Mouse (Mus musculus) hindbrain, postnatal 0 days (tissue): ENCODE data around the gene Olfr281. TPM values are rescaled to one million over a fixed set of nuclear protein-coding genes. Genes with fewer than 3 reads are reported as not detected.
"Not testable (repeated sequence)": the region's sequence is repeated elsewhere in the genome, so short reads cannot be mapped to it uniquely, and the experiment has no call there.

Experiments
- ATAC-seq: fragments of 200-750 bp; cut with Nextera tagmentation; 2 replicates; pipeline ENCODE4 v1.8.0; 2017; ENCODE audit warnings: mild to moderate bottlenecking, moderate TSS enrichment, moderate library complexity
- DNase-seq: peaks from one replicate; pipeline ENCODE4 v3.0.0-alpha.2; 2015; ENCODE audit warnings: low spot score
- H3K27ac ChIP-seq: fragments of 300-500 bp; sonication (generic); 2 replicates; pipeline ENCODE4 v1.5.1; 2014; ENCODE audit warnings: mild to moderate bottlenecking
- H3K27me3 ChIP-seq: fragments of 300-500 bp; sonication (generic); 2 replicates; pipeline ENCODE4 v1.6.1; 2014; ENCODE audit warnings: low read length, mixed read lengths; ENCODE audit not compliant: insufficient read depth
- H3K36me3 ChIP-seq: fragments of 300-500 bp; sonication (generic); 2 replicates; pipeline ENCODE4 v1.6.1; 2014; ENCODE audit warnings: low read length, mixed read lengths; ENCODE audit not compliant: insufficient read depth
- H3K4me1 ChIP-seq: fragments of 300-500 bp; sonication (generic); 2 replicates; pipeline ENCODE4 v1.6.1; 2014; ENCODE audit warnings: antibody characterized with exemption, low read length, mixed read lengths; ENCODE audit not compliant: insufficient read depth
- H3K4me2 ChIP-seq: fragments of 300-500 bp; sonication (generic); 2 replicates; pipeline ENCODE4 v1.6.1; 2014; ENCODE audit warnings: low read depth, mild to moderate bottlenecking, low read length, moderate library complexity, mixed read lengths
- H3K4me3 ChIP-seq: fragments of 300-500 bp; sonication (generic); 2 replicates; pipeline ENCODE4 v1.5.1; 2014; ENCODE audit warnings: low read length
- H3K9ac ChIP-seq: fragments of 300-500 bp; sonication (generic); replicated peaks from 2 replicates; pipeline ENCODE4 v1.6.1; 2014; ENCODE audit warnings: mild to moderate bottlenecking, low read length, moderate library complexity, mixed read lengths
- H3K9me3 ChIP-seq: fragments of 300-500 bp; sonication (generic); 2 replicates; pipeline ENCODE4 v1.6.1; 2016; ENCODE audit warnings: low read length, mixed read lengths
- CTCF ChIP-seq: IDR thresholded peaks from 2 replicates; pipeline ENCODE4 v1.5.1; 2016; ENCODE audit warnings: antibody characterized with exemption, control low read depth, low read depth
- WGBS: fragments of 180-500 bp; shearing (Covaris S2); extraction: QIAGEN DNeasy Blood & Tissue Kit; methylation state at CpG from one replicate; pipeline ENCODE4 v1.1.7; 2014; 5-methylcytosine and 5-hydroxymethylcytosine counted together
- polyA plus RNA-seq: library from polyadenylated mRNA; unstranded; fragments of >200 nt; fragmentation: Nextera tagmentation; extraction: Ambion mirVana; gene quantifications from 2 replicates; pipeline ENCODE4 v1.2.1, GENCODE M21; 2015
- total RNA-seq: library from RNA; depleted of rRNA; stranded (reverse); fragments of >200 nt; gene quantifications from 2 replicates; pipeline ENCODE4 v1.2.3, GENCODE M21; 2014

Olfr281 gene
- total and polyA plus RNA-seq, 2 experiments from 2014 or later, result not detected

- WGBS, result 75% methylated on average over 7 of the region's 7 CpGs
- Histone ChIP-seq H3K4me1 (no peaks in the 10 kb centered on the region), H3K9ac (no peak overlapping the region), H3K27ac (no peak overlapping the region), H3K9me3 (no peaks in the 10 kb centered on the region), H3K27me3 (no peaks in the 10 kb centered on the region), H3K4me2 (no peak overlapping the region), H3K36me3 (no peaks in the 10 kb centered on the region), H3K4me3 (no peak overlapping the region)
- ATAC-seq (no peak), DNase-seq (no peak)
- TF ChIP-seq CTCF, result no peak
Measured at GRCm38 (mm10) chr15:98418096-98418495, 34.3 kb upstream of the Olfr281 start.

GRCm38 (mm10) chr15:98420897-98421296, 31.5 kb upstream of the Olfr281 start:
- Histone ChIP-seq H3K27me3 (no peaks in the 10 kb centered on the region), H3K27ac (no peak overlapping the region)

GRCm38 (mm10) chr15:98424326-98424725, 28.1 kb upstream of the Olfr281 start:
- no peak overlapping the region for H3K4me2 ChIP-seq
- no peak for ATAC-seq
- WGBS, result 65% methylated on average over 14 of the region's 14 CpGs
- no peaks in the 10 kb centered on the region for H3K36me3 ChIP-seq
- H3K27me3 ChIP-seq, result no peaks in the 10 kb centered on the region
- no peak for DNase-seq
- TF ChIP-seq CTCF, result no peak
- no peaks in the 10 kb centered on the region for H3K4me1 ChIP-seq
- no peaks in the 10 kb centered on the region for H3K9me3 ChIP-seq
- no peak overlapping the region for H3K27ac ChIP-seq
- no peak overlapping the region for H3K9ac ChIP-seq
- no peak overlapping the region for H3K4me3 ChIP-seq

More at GRCm38 (mm10) chr15:98420897-98421296, 31.5 kb upstream of the Olfr281 start:
- H3K9ac ChIP-seq, result no peak overlapping the region
- DNase-seq, result no peak
- no peak for ATAC-seq
- H3K4me2 ChIP-seq, result no peak overlapping the region
- no peaks in the 10 kb centered on the region for H3K4me1 ChIP-seq
- H3K36me3 ChIP-seq, result no peaks in the 10 kb centered on the region
- WGBS, result 65% methylated on average over 4 of the region's 4 CpGs
- TF ChIP-seq CTCF, result no peak
- no peak overlapping the region for H3K4me3 ChIP-seq
- H3K9me3 ChIP-seq, result no peaks in the 10 kb centered on the region

- ATAC-seq (no peak), DNase-seq (no peak)
- no peaks in the 10 kb centered on the region for H3K9me3 ChIP-seq
- no peaks in the 10 kb centered on the region for H3K36me3 ChIP-seq
- TF ChIP-seq CTCF, result no peak
- no peak overlapping the region for H3K9ac ChIP-seq
- WGBS, result 64% methylated on average over 6 of the region's 6 CpGs
- H3K4me2 ChIP-seq, result no peak overlapping the region
- H3K27ac ChIP-seq, result no peak overlapping the region
- H3K4me1 ChIP-seq, result no peaks in the 10 kb centered on the region
- H3K4me3 ChIP-seq, result no peak overlapping the region
- H3K27me3 ChIP-seq, result no peaks in the 10 kb centered on the region
Measured at GRCm38 (mm10) chr15:98424753-98425152, 27.6 kb upstream of the Olfr281 start.

GRCm38 (mm10) chr15:98425188-98425587, 27.2 kb upstream of the Olfr281 start:
- Histone ChIP-seq H3K4me3 (no peak overlapping the region), H3K27ac (no peak overlapping the region), H3K4me2 (no peak overlapping the region), H3K4me1 (no peaks in the 10 kb centered on the region), H3K9ac (no peak overlapping the region), H3K36me3 (no peaks in the 10 kb centered on the region), H3K27me3 (no peaks in the 10 kb centered on the region), H3K9me3 (no peaks in the 10 kb centered on the region)
- DNase-seq (no peak), ATAC-seq (no peak)
- WGBS, result 79% methylated on average over 7 of the region's 7 CpGs
- TF ChIP-seq CTCF, result no peak

GRCm38 (mm10) chr15:98430925-98431324, 21.5 kb upstream of the Olfr281 start, which contains the start of gene Olfr282:
Gene Olfr282 (plus strand): TSS chr15:98431225.
- H3K4me1 ChIP-seq, ATAC-seq, H3K36me3 ChIP-seq, DNase-seq, H3K27ac ChIP-seq, H3K9me3 ChIP-seq, H3K9ac ChIP-seq, H3K27me3 ChIP-seq, H3K4me2 ChIP-seq, H3K4me3 ChIP-seq: not testable (repeated sequence)
- WGBS, result 80% methylated on average over 5 of the region's 5 CpGs

GRCm38 (mm10) chr15:98444561-98444960, 7.8 kb upstream of the Olfr281 start:
- Histone ChIP-seq H3K9me3 (no peaks in the 10 kb centered on the region), H3K4me2 (no peak overlapping the region), H3K36me3 (no peaks in the 10 kb centered on the region), H3K27ac (no peak overlapping the region), H3K4me1 (no peaks in the 10 kb centered on the region), H3K27me3 (no peaks in the 10 kb centered on the region), H3K4me3 (no peak overlapping the region), H3K9ac (no peak overlapping the region)
- TF ChIP-seq CTCF, result no peak
- ATAC-seq (no peak), DNase-seq (no peak)
- 79% methylated on average over 3 of the region's 3 CpGs for WGBS
